Mouse (Mus musculus) megakaryocyte, adult 5-6 weeks (primary cell): ENCODE results near the gene Stat5a. TPM values are rescaled to one million over a fixed set of nuclear protein-coding genes. Genes with fewer than 3 reads are reported as not detected.

Experiments used
- ATAC-seq: 2 replicates; pipeline ENCODE4 v1.8.0; 2016; ENCODE audit warnings: mild to moderate bottlenecking, inconsistent platforms; ENCODE audit not compliant: poor library complexity, severe bottlenecking
- total RNA-seq, 2 experiments: library from RNA; stranded (forward) in 1 of 2; stranded (reverse) in 1 of 2; fragments of 153-499, 151-499 nt in 1 of 2; fragments of 221-1000, 200-1000 nt in 1 of 2; gene quantifications; 2 replicates each; pipeline versions ENCODE4 v1.2.3 to v1.2.4; 2015 to 2017

Stat5a gene
- total RNA-seq, 2 experiments from 2014 or later: 20.0 to 23.7 TPM

GRCm38 (mm10) chr11:100894146-100894918, 35.2 kb downstream of the Stat5a start:
- no peak for ATAC-seq

GRCm38 (mm10) chr11:100896078-100896477, 36.9 kb downstream of the Stat5a start:
- ATAC-seq: no peak

DNA sequence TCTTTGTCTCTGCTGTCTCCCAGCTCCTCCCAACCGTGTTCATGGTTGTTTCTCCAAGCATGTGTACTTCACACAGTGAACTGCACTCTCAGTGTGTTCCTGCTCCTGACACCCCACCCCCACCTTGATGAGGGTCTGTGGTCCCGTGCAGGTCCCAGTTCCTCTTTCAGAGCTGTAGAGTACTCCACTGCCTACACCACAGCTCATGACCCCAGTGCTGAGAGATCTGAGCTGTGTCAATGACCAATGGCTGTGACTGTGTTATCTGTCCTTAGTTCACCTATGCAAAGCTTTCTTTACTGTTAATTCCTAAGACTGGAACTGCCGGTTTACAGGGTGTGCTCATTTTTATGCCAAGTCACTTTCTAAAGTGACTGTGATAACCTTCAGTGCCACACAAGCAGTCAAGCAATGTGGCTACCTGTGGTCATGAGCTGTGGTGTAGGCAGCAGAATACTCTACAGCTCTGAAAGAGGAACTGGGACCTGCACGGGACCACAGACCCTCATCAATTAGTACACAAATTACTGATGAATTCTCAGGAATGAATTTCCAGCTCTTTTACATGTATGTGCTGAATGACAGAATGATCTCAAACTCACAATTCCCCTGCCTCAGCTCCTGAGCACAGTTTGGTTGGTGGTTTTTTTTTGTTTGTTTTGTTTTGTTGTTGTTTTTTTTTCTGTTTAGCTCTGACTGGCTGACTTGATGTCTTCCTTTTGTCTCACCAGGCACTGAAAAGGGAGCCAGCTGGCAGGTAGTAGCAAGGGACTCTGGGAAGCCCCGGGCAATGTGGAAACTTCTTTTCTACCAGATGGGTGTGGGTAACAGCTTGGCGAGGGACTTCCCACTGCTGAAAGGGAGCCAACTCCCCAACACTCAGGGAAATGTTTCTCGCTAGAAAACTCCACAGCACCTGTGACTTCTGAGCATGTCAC, 38.4 kb downstream of the Stat5a start:
- peak; percentile 17; the same call in 1 of the 2 replicates for ATAC-seq

- no peak for ATAC-seq
Measured at GRCm38 (mm10) chr11:100898441-100899199, 39.5 kb downstream of the Stat5a start.

GRCm38 (mm10) chr11:100904580-100905351, 45.6 kb downstream of the Stat5a start:
- no peak for ATAC-seq

- ATAC-seq: no peak
Measured at GRCm38 (mm10) chr11:100905929-100906328, 46.8 kb downstream of the Stat5a start.

GRCm38 (mm10) chr11:100906885-100907284, 47.7 kb downstream of the Stat5a start:
- no peak for ATAC-seq

DNA sequence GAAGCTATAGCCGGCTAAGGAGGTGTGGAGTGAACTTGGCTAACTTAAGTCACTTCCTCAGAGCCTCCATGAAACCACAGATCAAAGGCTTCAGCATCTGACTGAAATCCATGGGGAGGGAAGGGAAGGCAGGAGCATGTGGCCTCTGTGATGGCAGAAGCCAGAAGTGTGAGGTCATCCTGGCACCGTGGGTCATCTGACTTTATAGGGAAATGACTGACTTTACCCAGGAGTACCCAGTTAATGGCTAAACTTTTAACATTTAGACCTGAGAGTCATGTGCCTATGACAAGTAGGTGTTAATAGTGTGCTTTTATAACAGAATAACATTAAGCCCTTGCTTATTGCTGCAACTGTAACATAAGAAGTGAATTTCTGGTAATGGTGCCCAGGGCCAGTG, 49.0 kb downstream of the Stat5a start:
- no peak for ATAC-seq

- no peak for ATAC-seq
Measured at GRCm38 (mm10) chr11:100908567-100908966, 49.4 kb downstream of the Stat5a start.

DNA sequence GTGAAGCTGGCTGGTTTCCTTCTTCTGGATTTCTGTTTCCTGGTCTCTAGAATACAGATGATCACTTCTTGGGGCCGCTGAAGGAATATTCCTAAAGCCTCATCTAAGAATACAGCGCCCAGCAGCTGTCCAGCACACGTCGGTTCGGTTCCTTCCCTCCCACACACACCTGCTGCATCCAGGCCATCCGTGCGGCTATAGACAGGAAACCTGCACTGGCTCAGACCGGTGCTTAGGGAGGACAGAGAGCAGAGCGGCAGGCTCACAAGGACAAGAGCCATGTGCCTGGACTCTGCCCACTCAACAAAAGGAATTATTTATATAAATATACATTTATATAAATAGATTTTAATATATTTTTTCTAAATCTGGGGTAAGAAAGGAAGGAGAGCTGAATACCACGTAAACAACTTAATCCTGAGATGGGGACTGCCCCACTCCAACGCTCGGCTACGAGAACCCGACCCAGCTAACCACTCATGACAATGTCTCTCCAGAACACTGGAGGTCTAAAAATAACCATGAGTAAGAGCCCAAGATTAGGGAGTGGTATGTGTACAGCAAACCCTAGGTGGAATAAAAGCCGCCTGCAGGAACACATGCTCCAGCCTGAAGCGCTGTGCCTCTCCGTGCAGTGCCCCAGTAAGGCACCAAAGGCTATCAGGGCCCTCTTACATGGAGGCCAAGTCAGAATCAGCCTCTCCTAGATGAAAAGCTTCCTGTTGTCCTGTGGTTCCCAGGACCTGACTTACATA, 53.4 kb downstream of the Stat5a start:
- ATAC-seq: no peak

- ATAC-seq: no peak
Measured at GRCm38 (mm10) chr11:100914415-100914814, 55.3 kb downstream of the Stat5a start.

- no peak for ATAC-seq
Measured at GRCm38 (mm10) chr11:100915063-100915462, 55.9 kb downstream of the Stat5a start.

DNA sequence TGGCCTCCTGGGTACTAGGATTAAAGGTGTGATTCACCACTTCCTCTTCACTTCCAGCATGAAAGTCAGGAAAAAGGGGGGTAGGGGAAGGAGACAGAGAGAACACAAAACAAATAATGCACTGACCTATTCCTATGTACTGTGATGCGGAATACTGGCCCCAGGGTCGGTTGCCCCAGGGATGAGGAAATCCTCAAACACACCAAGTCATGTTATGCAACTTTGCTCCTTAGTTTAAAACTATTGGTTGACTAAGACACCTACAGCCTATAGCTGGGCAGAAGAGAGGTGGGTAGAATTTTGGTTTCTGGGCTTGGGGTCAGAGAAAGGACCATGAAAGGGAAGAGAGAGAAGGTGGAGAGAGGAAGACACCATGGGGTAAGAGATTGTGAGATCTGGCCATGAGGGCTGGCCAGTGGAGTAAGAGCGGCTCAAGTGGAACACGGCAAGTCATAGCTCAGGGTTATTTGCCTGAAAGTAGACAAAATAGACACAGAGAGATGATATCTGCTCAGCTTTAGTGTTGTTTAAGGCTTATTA, 57.4 kb downstream of the Stat5a start:
- peak; percentile 88 for ATAC-seq

GRCm38 (mm10) chr11:100918007-100918406, 58.9 kb downstream of the Stat5a start:
- ATAC-seq: no peak

- ATAC-seq: no peak
Measured at GRCm38 (mm10) chr11:100920887-100921624, 61.9 kb downstream of the Stat5a start.

GRCm38 (mm10) chr11:100924386-100924919, 65.3 kb downstream of the Stat5a start:
- ATAC-seq: no peak

- peak; percentile 33; the same call in 1 of the 2 replicates for ATAC-seq
Measured at GRCm38 (mm10) chr11:100927386-100927785, 68.2 kb downstream of the Stat5a start.

DNA sequence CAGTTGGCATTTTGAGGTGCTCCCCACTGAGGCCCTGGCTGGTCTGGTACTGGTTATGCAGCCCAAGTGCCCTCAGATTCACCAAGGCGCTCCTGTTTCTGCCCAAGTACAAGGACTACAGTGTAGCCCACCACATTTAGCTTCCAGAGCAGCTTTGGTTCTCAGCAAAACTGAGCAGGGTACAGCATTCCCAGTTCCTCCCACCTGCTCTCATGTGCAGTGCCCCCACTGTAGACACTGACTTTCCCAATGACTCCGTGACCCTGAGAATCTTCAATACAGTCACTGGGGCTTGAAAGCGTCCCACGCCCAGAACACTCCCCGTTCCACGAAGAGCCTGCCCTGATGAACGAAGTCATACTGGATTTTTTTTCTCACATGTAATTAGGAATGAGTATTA, 71.5 kb downstream of the Stat5a start:
- no peak for ATAC-seq
